Mouse (Mus musculus): ENCODE measurements around the gene Rfk. TPM values are rescaled to one million over a fixed set of nuclear protein-coding genes. Genes with fewer than 3 reads are reported as not detected.

Rfk gene
- total and polyA plus RNA-seq, 3 experiments, result 36.2 to 112 (median 46.9) TPM

- DNase-seq (ENCODE audit: low spot score) (peak; percentile 29), ATAC-seq (ENCODE audit: extremely low read depth, insufficient number of reproducible peaks, low FRiP score, poor library complexity, severe bottlenecking) (peak; percentile 58)
- peak overlapping the region; percentile 20; the same call in 1 of the 2 replicates for H3K4me3 ChIP-seq (ENCODE audit: low read depth, low read length)
- H3K9me3 ChIP-seq (replicated peaks), result no peaks in the 10 kb centered on the region
- peaks cover 64% of the 10 kb centered on the region for H3K4me1 ChIP-seq (ENCODE audit: insufficient read depth, low read depth, low read length)
- H3K36me3 ChIP-seq (replicated peaks), result no peaks in the 10 kb centered on the region
- TF ChIP-seq POLR2AphosphoS5 (IDR thresholded peaks at IDR 0.05; ENCODE audit: insufficient replicate concordance, low read depth, low read length), result no peak
- TF ChIP-seq CTCF (IDR thresholded peaks at IDR 0.05; ENCODE audit: low read depth, low read length), result no peak
- TF ChIP-seq TAL1 (conservative IDR thresholded peaks at IDR 0.05; ENCODE audit: low read depth, low read length), result no peak
- TF ChIP-seq GATA1 (IDR thresholded peaks at IDR 0.05; ENCODE audit: borderline replicate concordance, low read length), result no peak
- no peak for TF ChIP-seq GATA2 (IDR thresholded peaks at IDR 0.05; ENCODE audit: borderline replicate concordance, low read depth, low read length)
- no peaks in the 10 kb centered on the region for H3K27me3 ChIP-seq (ENCODE audit: insufficient read depth, low read length)
Measured at GRCm38 (mm10) chr19:17361181-17361580, 32.7 kb upstream of the Rfk start.

GRCm38 (mm10) chr19:17364741-17365140, 29.1 kb upstream of the Rfk start:
- Histone ChIP-seq H3K4me3 (ENCODE audit: low read depth, low read length) (no peak overlapping the region), H3K4me1 (ENCODE audit: insufficient read depth, low read depth, low read length) (peaks cover 39% of the 10 kb centered on the region), H3K36me3 (replicated peaks) (no peaks in the 10 kb centered on the region), H3K27me3 (ENCODE audit: insufficient read depth, low read length) (peaks cover under 1% of the 10 kb centered on the region; the same call in 1 of the 2 replicates), H3K9me3 (replicated peaks) (no peaks in the 10 kb centered on the region)
- ATAC-seq (ENCODE audit: extremely low read depth, insufficient number of reproducible peaks, low FRiP score, poor library complexity, severe bottlenecking) (peak; percentile 15; the same call in 1 of the 2 replicates), DNase-seq (ENCODE audit: low spot score) (no peak)
- TF ChIP-seq CTCF (IDR thresholded peaks at IDR 0.05; ENCODE audit: low read depth, low read length) (peak; percentile 88), POLR2AphosphoS5 (IDR thresholded peaks at IDR 0.05; ENCODE audit: insufficient replicate concordance, low read depth, low read length) (no peak)

- no peaks in the 10 kb centered on the region for H3K9me3 ChIP-seq (replicated peaks)
- no peak overlapping the region for H3K4me3 ChIP-seq (ENCODE audit: low read depth, low read length)
- H3K4me1 ChIP-seq (ENCODE audit: insufficient read depth, low read depth, low read length), result peaks cover 21% of the 10 kb centered on the region
- DNase-seq (ENCODE audit: low spot score) (no peak), ATAC-seq (ENCODE audit: extremely low read depth, insufficient number of reproducible peaks, low FRiP score, poor library complexity, severe bottlenecking) (no peak)
- H3K27me3 ChIP-seq (ENCODE audit: insufficient read depth, low read length), result peaks cover 10% of the 10 kb centered on the region
- TF ChIP-seq CTCF (IDR thresholded peaks at IDR 0.05; ENCODE audit: low read depth, low read length) (no peak), POLR2AphosphoS5 (IDR thresholded peaks at IDR 0.05; ENCODE audit: insufficient replicate concordance, low read depth, low read length) (no peak), GATA1 (IDR thresholded peaks at IDR 0.05; ENCODE audit: borderline replicate concordance, low read length) (no peak), TAL1 (conservative IDR thresholded peaks at IDR 0.05; ENCODE audit: low read depth, low read length) (no peak), GATA2 (IDR thresholded peaks at IDR 0.05; ENCODE audit: borderline replicate concordance, low read depth, low read length) (no peak)
- H3K36me3 ChIP-seq (replicated peaks), result no peaks in the 10 kb centered on the region
Measured at GRCm38 (mm10) chr19:17366364-17367090, 27.3 kb upstream of the Rfk start.

GRCm38 (mm10) chr19:17368557-17368956, 25.3 kb upstream of the Rfk start:
- no peaks in the 10 kb centered on the region for H3K9me3 ChIP-seq (replicated peaks)
- H3K4me1 ChIP-seq (ENCODE audit: insufficient read depth, low read depth, low read length), result peaks cover 13% of the 10 kb centered on the region
- peaks cover 22% of the 10 kb centered on the region for H3K27me3 ChIP-seq (ENCODE audit: insufficient read depth, low read length)
- no peaks in the 10 kb centered on the region for H3K36me3 ChIP-seq (replicated peaks)
- no peak overlapping the region for H3K4me3 ChIP-seq (ENCODE audit: low read depth, low read length)
- TF ChIP-seq CTCF (IDR thresholded peaks at IDR 0.05; ENCODE audit: low read depth, low read length) (no peak), GATA1 (IDR thresholded peaks at IDR 0.05; ENCODE audit: borderline replicate concordance, low read length) (no peak), GATA2 (IDR thresholded peaks at IDR 0.05; ENCODE audit: borderline replicate concordance, low read depth, low read length) (no peak)
- ATAC-seq (ENCODE audit: extremely low read depth, insufficient number of reproducible peaks, low FRiP score, poor library complexity, severe bottlenecking), result no peak
- no peak for DNase-seq (ENCODE audit: low spot score)

GRCm38 (mm10) chr19:17369581-17369980, 24.3 kb upstream of the Rfk start:
- Histone ChIP-seq H3K36me3 (replicated peaks) (no peaks in the 10 kb centered on the region), H3K27me3 (ENCODE audit: insufficient read depth, low read length) (peaks cover 23% of the 10 kb centered on the region), H3K4me3 (ENCODE audit: low read depth, low read length) (no peak overlapping the region), H3K9me3 (replicated peaks) (no peaks in the 10 kb centered on the region), H3K4me1 (ENCODE audit: insufficient read depth, low read depth, low read length) (peaks cover 8% of the 10 kb centered on the region)
- ATAC-seq (ENCODE audit: extremely low read depth, insufficient number of reproducible peaks, low FRiP score, poor library complexity, severe bottlenecking) (no peak), DNase-seq (ENCODE audit: low spot score) (no peak)
- TF ChIP-seq CTCF (IDR thresholded peaks at IDR 0.05; ENCODE audit: low read depth, low read length) (no peak), GATA1 (IDR thresholded peaks at IDR 0.05; ENCODE audit: borderline replicate concordance, low read length) (no peak), GATA2 (IDR thresholded peaks at IDR 0.05; ENCODE audit: borderline replicate concordance, low read depth, low read length) (no peak), POLR2AphosphoS5 (IDR thresholded peaks at IDR 0.05; ENCODE audit: insufficient replicate concordance, low read depth, low read length) (no peak), TAL1 (conservative IDR thresholded peaks at IDR 0.05; ENCODE audit: low read depth, low read length) (no peak)

GRCm38 (mm10) chr19:17372701-17373100, 21.1 kb upstream of the Rfk start, which contains the start of gene Gcnt1:
Gene Gcnt1 (minus strand): TSS chr19:17372844.
- DNase-seq (ENCODE audit: low spot score), result no peak
- Histone ChIP-seq H3K4me1 (ENCODE audit: insufficient read depth, low read depth, low read length) (peaks cover 9% of the 10 kb centered on the region; the same call in 1 of the 2 replicates), H3K9me3 (replicated peaks) (no peaks in the 10 kb centered on the region), H3K36me3 (replicated peaks) (no peaks in the 10 kb centered on the region), H3K27me3 (ENCODE audit: insufficient read depth, low read length) (peaks cover 33% of the 10 kb centered on the region), H3K4me3 (ENCODE audit: low read depth, low read length) (no peak within 1 kb of the TSS)
- TF ChIP-seq TAL1 (conservative IDR thresholded peaks at IDR 0.05; ENCODE audit: low read depth, low read length) (no peak), GATA2 (IDR thresholded peaks at IDR 0.05; ENCODE audit: borderline replicate concordance, low read depth, low read length) (no peak), POLR2AphosphoS5 (IDR thresholded peaks at IDR 0.05; ENCODE audit: insufficient replicate concordance, low read depth, low read length) (no peak), CTCF (IDR thresholded peaks at IDR 0.05; ENCODE audit: low read depth, low read length) (no peak), GATA1 (IDR thresholded peaks at IDR 0.05; ENCODE audit: borderline replicate concordance, low read length) (no peak)
- no peak for ATAC-seq (ENCODE audit: extremely low read depth, insufficient number of reproducible peaks, low FRiP score, poor library complexity, severe bottlenecking)

All from G1E (cell line).